Mouse (Mus musculus) left cerebral cortex, postnatal 25 days (tissue): ENCODE data around the gene Olfr459. TPM values are rescaled to one million over a fixed set of nuclear protein-coding genes. Genes with fewer than 3 reads are reported as not detected.

Experiments used
- DNase-seq, 2 experiments: peaks; one replicate each; pipeline ENCODE4 v3.0.0; 2022; ENCODE audit warnings: low spot score in 2 of 2, mixed read lengths in 1 of 2
- intact Hi-C: fragments of 180-260 bp; cut with DNase I; formaldehyde crosslinking; loops from one replicate; pipeline ENCODE4 v1.15.1; 2025
- total RNA-seq, 2 experiments: library from RNA; stranded (reverse); gene quantifications; 2 replicates each; pipeline ENCODE4 v1.2.3; 2021

Olfr459 gene
- not detected for total RNA-seq

- no peak for DNase-seq
Observed at GRCm38 (mm10) chr6:41775077-41775476, at the start of gene Olfr459. Gene Olfr459, minus strand, starts transcription at chr6:41775177.

GRCm38 (mm10) chr6:41824086-41824485 lies 49.1 kb upstream of the Olfr459 start:
- intact Hi-C loops, result no loop called here
- no peak for DNase-seq

More at GRCm38 (mm10) chr6:41775077-41775476, at the start of gene Olfr459:
- intact Hi-C loops, result loop anchor here (5.0 kb wide), 1 partner anchor 422 kb away; no protein-coding TSS in a partner anchor

- intact Hi-C loops, result no loop called here
- peak in 1 of 2 experiments; percentile 30 for DNase-seq
Observed at GRCm38 (mm10) chr6:41786700-41787099, 11.7 kb upstream of the Olfr459 start.

GRCm38 (mm10) chr6:41775721-41776120 lies 744 bp upstream of the Olfr459 start:
- intact Hi-C loops, result loop anchor here (1.0 to 5.0 kb wide), 2 partner anchors 407 to 422 kb away; no protein-coding TSS in a partner anchor
- DNase-seq, result peak; percentile 63 to 97

- intact Hi-C loops, result loop anchor here (10.0 kb wide), 1 partner anchor 505 kb away; no protein-coding TSS in a partner anchor
- no peak for DNase-seq
Observed at GRCm38 (mm10) chr6:41769872-41770271, 5.1 kb downstream of the Olfr459 start.

- intact Hi-C loops, result loop anchor here (5.0 to 10.0 kb wide), 2 partner anchors 500 to 818 kb away; no protein-coding TSS in a partner anchor
- DNase-seq, result no peak
Observed at GRCm38 (mm10) chr6:41764306-41764705, 10.7 kb downstream of the Olfr459 start.

GRCm38 (mm10) chr6:41762370-41762757 lies 12.6 kb downstream of the Olfr459 start:
- intact Hi-C loops, result loop anchor here (2.0 to 10.0 kb wide), 3 partner anchors 434 to 820 kb away; no protein-coding TSS in a partner anchor
- DNase-seq, result no peak

GRCm38 (mm10) chr6:41761702-41762369 lies 13.1 kb downstream of the Olfr459 start:
- DNase-seq, result peak; percentile 72 to 86
- intact Hi-C loops, result loop anchor here (2.0 to 10.0 kb wide), 4 partner anchors 157 to 820 kb away; partner anchors contain the start of gene Ephb6

GRCm38 (mm10) chr6:41759618-41760017 lies 15.4 kb downstream of the Olfr459 start:
- peak in 1 of 2 experiments; percentile 71 for DNase-seq
- intact Hi-C loops, result loop anchor here (2.0 to 10.0 kb wide), 5 partner anchors 127 to 823 kb away; partner anchors contain the start of genes Casp2 and Ephb6

GRCm38 (mm10) chr6:41758421-41758820 lies 16.6 kb downstream of the Olfr459 start:
- peak in 1 of 2 experiments; percentile 63 for DNase-seq
- intact Hi-C loops, result loop anchor here (2.0 to 5.0 kb wide), 2 partner anchors 126 to 506 kb away; partner anchors contain the start of gene Casp2

- DNase-seq, result no peak
- intact Hi-C loops, result loop anchor here (5.0 kb wide), 1 partner anchor 125 kb away; no protein-coding TSS in a partner anchor
Observed at GRCm38 (mm10) chr6:41757199-41757598, 17.8 kb downstream of the Olfr459 start.

GRCm38 (mm10) chr6:41754626-41755025 lies 20.4 kb downstream of the Olfr459 start:
- peak in 1 of 2 experiments; percentile 55 for DNase-seq
- intact Hi-C loops, result loop anchor here (5.0 kb wide), 1 partner anchor 122 kb away; no protein-coding TSS in a partner anchor

- intact Hi-C loops, result no loop called here
- DNase-seq, result no peak
Observed at GRCm38 (mm10) chr6:41744664-41745392, 30.1 kb downstream of the Olfr459 start.

- intact Hi-C loops, result no loop called here
- no peak for DNase-seq
Observed at GRCm38 (mm10) chr6:41741101-41741500, 33.9 kb downstream of the Olfr459 start.

GRCm38 (mm10) chr6:41734719-41735470 lies 40.1 kb downstream of the Olfr459 start:
- intact Hi-C loops, result no loop called here
- peak in 1 of 2 experiments; percentile 63 for DNase-seq

- intact Hi-C loops, result no loop called here
- no peak for DNase-seq
Observed at GRCm38 (mm10) chr6:41727989-41728609, 46.9 kb downstream of the Olfr459 start.

- intact Hi-C loops, result no loop called here
- no peak for DNase-seq
Observed at GRCm38 (mm10) chr6:41721430-41721829, 53.5 kb downstream of the Olfr459 start.
